Mouse (Mus musculus): Measurements from ENCODE around the gene Setd5. TPM values are rescaled to one million over a fixed set of nuclear protein-coding genes. Genes with fewer than 3 reads are reported as not detected.

Gene Setd5
- polyA plus RNA-seq, 1 experiment from 2014 or later = 77.2 TPM

DNA sequence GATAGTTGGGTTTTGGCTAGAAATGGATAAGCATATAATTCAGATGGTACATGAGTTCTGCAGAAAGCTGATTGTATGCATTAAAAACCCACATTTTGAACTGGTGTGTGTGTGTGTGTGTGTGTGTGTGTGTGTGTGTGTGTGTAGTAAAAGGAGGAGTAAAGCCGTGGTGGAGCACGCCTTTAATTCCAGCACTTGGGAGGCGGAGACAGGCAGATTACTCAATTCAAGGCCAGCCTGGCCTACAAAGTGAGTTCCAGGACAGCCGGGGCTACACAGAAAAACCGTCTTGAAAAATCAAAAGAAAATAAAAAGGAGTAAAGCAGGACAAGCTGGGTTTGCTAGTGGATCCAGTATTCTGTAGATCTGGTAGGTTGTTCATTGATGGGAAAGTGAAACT, 20.5 kb downstream of the Setd5 start:
- Histone ChIP-seq H3K9me3 (no peaks in the 10 kb centered on the region), H3K36me3 (no peaks in the 10 kb centered on the region), H3K27ac (no peak overlapping the region), H3K27me3 (no peaks in the 10 kb centered on the region), H3K4me1 (peaks cover 27% of the 10 kb centered on the region), H3K9ac (no peak overlapping the region), H3K4me2 (no peak overlapping the region), H3K4me3 (no peak overlapping the region)
- WGBS = 85% methylated on average over 5 of the region's 5 CpGs
- no peak for ATAC-seq (ENCODE audit: borderline replicate concordance, extremely low read depth, low FRiP score, low TSS enrichment)

DNA sequence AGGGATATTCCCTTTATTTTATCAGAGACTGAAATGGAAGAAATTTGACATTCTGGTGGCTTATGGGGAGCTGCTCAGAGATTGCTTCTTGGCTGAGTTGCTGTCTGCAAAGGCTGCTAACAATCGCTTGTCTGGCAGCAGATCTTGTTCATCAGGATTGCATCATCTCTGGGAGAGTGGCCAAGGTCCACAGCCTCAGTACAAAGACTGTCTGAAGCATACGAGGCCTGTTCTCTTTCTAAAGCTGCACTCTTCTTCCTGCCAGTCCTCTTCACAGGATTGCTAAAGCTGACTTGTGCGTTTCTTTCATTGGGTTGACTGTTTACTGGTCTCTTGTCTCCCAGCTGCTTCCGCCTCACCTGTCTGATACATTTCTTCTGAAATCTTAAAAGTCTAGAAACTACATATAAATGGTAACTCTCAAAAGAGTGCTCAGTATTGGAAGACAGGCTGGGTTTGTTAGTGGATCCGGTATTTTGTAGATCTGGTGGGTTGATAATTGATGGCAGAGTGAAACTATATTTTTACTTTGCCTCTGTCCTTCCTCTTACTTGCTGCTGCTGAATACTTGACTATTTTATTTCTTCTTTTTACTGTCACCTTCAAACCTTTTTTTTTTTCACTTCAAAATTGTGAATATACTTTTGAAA, 22.6 kb downstream of the Setd5 start:
- Histone ChIP-seq H3K9ac (no peak overlapping the region), H3K4me2 (no peak overlapping the region), H3K4me3 (no peak overlapping the region), H3K27me3 (no peaks in the 10 kb centered on the region), H3K4me1 (peaks cover 28% of the 10 kb centered on the region), H3K36me3 (peaks cover 3% of the 10 kb centered on the region; the same call in 1 of the 2 replicates), H3K27ac (peak overlapping the region; percentile 71), H3K9me3 (no peaks in the 10 kb centered on the region)
- 16% methylated on average over 5 of the region's 5 CpGs for WGBS
- ATAC-seq (ENCODE audit: borderline replicate concordance, extremely low read depth, low FRiP score, low TSS enrichment) = peak; percentile 95

DNA sequence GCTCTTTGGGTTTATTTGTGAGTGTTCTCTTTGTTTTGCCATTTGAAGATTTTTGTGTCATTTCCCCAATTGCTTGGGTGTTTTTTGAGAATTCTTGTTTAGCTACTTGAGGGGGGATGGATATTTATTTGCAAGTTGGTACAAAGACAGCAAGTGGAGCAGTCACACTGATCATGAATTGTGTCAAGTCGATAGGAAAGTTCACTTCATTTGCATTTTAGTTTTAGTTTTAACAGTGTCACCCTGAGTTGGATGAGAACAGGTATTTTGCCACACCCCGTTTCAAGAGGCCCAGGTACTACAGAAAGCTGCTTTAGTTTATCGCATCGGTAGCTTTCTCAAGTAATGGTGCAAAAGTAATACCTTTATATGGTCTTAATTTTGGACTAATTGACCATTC, 25.4 kb downstream of the Setd5 start:
- no peak overlapping the region for H3K4me2 ChIP-seq
- peaks cover 16% of the 10 kb centered on the region for H3K36me3 ChIP-seq
- H3K27ac ChIP-seq = no peak overlapping the region
- ATAC-seq (ENCODE audit: borderline replicate concordance, extremely low read depth, low FRiP score, low TSS enrichment) = no peak
- peaks cover 18% of the 10 kb centered on the region for H3K4me1 ChIP-seq
- H3K9me3 ChIP-seq = no peaks in the 10 kb centered on the region
- no peak overlapping the region for H3K9ac ChIP-seq
- 73% methylated on average over 4 of the region's 4 CpGs for WGBS
- no peak overlapping the region for H3K4me3 ChIP-seq
- no peaks in the 10 kb centered on the region for H3K27me3 ChIP-seq

DNA sequence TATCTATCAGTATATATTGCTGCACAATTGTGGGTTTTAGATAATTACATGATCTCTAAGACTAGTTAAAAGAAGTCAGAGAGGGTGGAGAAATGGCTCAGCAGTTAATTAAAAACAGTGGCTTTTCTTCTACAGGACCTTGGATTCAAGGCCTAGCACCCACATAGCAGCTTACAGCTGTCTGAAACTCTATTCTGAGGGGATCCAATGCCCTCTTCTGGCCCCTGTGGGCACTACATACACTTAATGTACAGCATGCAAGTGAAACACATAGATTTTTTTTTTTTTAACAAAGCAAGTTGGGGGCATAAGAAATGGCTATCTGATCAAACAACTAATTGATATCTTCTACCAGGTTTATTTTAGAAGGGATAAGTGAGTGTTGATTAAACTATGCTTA, 26.6 kb downstream of the Setd5 start:
- H3K4me3 ChIP-seq = no peak overlapping the region
- no peak overlapping the region for H3K27ac ChIP-seq
- H3K9ac ChIP-seq = no peak overlapping the region
- H3K4me1 ChIP-seq = peaks cover 15% of the 10 kb centered on the region; the same call in 1 of the 2 replicates
- H3K4me2 ChIP-seq = no peak overlapping the region
- 0 out of 2 replicates have a peak, but pooled peaks have one; percentile 52 for ATAC-seq (ENCODE audit: borderline replicate concordance, extremely low read depth, low FRiP score, low TSS enrichment)
- no peaks in the 10 kb centered on the region for H3K27me3 ChIP-seq
- H3K36me3 ChIP-seq = peaks cover 20% of the 10 kb centered on the region
- H3K9me3 ChIP-seq = no peaks in the 10 kb centered on the region

DNA sequence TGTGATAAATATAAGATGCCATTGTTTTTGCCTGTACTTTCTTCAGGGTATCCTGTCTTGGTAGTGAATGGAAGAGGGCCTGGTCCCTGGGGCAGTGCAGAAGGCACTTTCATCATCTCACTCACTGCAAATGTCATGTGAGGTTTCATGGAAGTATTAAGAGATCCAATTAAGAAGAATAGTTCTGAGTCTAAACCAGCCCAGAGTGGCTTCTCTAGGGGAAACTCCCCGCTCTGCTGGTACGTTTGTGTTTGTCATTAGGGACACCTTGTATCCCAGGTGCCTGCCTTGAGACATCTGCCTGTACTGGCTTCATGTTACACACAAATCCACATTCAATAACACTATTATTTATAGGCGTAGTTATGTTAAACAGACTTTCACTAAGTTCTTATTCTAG, 32.2 kb downstream of the Setd5 start:
- ATAC-seq (ENCODE audit: borderline replicate concordance, extremely low read depth, low FRiP score, low TSS enrichment) = no peak
- peaks cover 58% of the 10 kb centered on the region for H3K36me3 ChIP-seq
- no peaks in the 10 kb centered on the region for H3K27me3 ChIP-seq
- WGBS = 87% methylated on average over 3 of the region's 3 CpGs
- H3K4me1 ChIP-seq = no peaks in the 10 kb centered on the region
- no peak overlapping the region for H3K4me3 ChIP-seq
- no peak overlapping the region for H3K4me2 ChIP-seq
- no peak overlapping the region for H3K27ac ChIP-seq
- H3K9me3 ChIP-seq = no peaks in the 10 kb centered on the region
- H3K9ac ChIP-seq = no peak overlapping the region

DNA sequence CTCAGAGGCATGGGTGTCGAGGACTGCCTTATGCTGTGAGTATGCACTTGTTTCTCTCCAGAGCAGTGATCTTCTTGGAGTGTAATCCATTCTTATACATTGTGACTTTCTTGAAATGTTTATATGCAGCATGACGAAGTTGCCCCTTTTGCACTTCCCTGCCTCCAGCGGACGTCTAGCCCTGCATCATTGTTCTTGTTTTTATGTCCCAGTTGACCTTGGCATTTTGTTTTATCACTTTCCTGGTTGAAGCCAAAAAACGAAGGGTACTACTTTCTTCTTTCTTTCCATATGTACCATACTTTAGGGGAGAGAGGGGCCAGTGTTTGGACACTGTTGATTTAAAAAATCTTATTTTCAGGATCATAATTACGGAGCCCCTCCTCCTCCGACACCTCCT, 32.8 kb downstream of the Setd5 start:
- Histone ChIP-seq H3K9me3 (no peaks in the 10 kb centered on the region), H3K9ac (no peak overlapping the region), H3K27ac (no peak overlapping the region), H3K27me3 (no peaks in the 10 kb centered on the region), H3K4me2 (no peak overlapping the region), H3K4me1 (no peaks in the 10 kb centered on the region), H3K36me3 (peaks cover 62% of the 10 kb centered on the region), H3K4me3 (no peak overlapping the region)
- ATAC-seq (ENCODE audit: borderline replicate concordance, extremely low read depth, low FRiP score, low TSS enrichment) = no peak
- WGBS = 76% methylated on average over 7 of the region's 7 CpGs

DNA sequence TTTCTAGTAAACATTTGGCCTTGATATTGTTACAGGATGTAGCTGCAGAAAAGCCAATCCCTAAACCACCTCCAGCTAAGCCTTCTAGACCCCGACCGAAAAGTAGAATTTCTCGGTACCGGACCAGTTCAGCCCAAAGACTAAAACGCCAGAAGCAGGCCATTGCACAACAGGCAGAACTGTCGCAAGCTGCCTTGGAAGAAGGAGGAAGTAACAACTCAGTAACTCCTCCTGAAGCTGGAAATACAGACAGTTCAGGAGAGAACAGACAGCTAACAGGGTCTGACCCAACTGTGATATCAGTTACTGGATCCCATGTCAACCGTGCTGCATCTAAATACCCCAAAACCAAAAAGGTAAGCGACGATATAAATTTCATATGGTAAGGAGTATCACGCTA, 43.6 kb downstream of the Setd5 start:
- peaks cover 81% of the 10 kb centered on the region for H3K36me3 ChIP-seq
- H3K4me1 ChIP-seq = no peaks in the 10 kb centered on the region
- 94% methylated on average over 10 of the region's 10 CpGs for WGBS

DNA sequence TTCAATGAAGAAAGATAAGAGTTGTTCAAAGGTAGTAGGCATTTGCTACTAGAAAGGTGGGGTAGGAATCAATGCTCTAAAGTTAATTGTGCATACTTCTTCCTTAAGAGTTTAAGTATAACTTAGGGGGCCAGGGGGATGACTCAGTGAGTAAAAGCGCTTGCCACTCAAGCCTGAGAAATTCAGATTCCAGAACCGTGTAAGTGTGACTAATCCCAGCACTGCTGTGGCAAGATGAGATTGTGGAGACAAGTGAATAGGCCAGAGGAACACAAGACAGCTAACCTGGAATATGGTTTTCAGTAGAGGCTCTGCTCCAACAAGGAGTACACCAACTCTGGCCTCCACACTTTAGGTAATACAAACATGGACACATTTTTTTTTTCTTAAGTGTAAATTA, 56.2 kb downstream of the Setd5 start:
- H3K4me1 ChIP-seq = no peaks in the 10 kb centered on the region
- no peaks in the 10 kb centered on the region for H3K9me3 ChIP-seq
- H3K4me2 ChIP-seq = no peak overlapping the region
- no peak for ATAC-seq (ENCODE audit: borderline replicate concordance, extremely low read depth, low FRiP score, low TSS enrichment)
- no peaks in the 10 kb centered on the region for H3K27me3 ChIP-seq
- 77% methylated on average over 2 of the region's 2 CpGs for WGBS
- H3K27ac ChIP-seq = no peak overlapping the region
- peaks cover 56% of the 10 kb centered on the region for H3K36me3 ChIP-seq
- H3K9ac ChIP-seq = no peak overlapping the region
- H3K4me3 ChIP-seq = no peak overlapping the region

More for the DNA sequence above, 43.6 kb downstream of the Setd5 start:
- Histone ChIP-seq H3K9ac (no peak overlapping the region), H3K9me3 (no peaks in the 10 kb centered on the region), H3K4me3 (no peak overlapping the region), H3K27me3 (no peaks in the 10 kb centered on the region), H3K4me2 (no peak overlapping the region), H3K27ac (no peak overlapping the region)
- ATAC-seq (ENCODE audit: borderline replicate concordance, extremely low read depth, low FRiP score, low TSS enrichment) = no peak

DNA sequence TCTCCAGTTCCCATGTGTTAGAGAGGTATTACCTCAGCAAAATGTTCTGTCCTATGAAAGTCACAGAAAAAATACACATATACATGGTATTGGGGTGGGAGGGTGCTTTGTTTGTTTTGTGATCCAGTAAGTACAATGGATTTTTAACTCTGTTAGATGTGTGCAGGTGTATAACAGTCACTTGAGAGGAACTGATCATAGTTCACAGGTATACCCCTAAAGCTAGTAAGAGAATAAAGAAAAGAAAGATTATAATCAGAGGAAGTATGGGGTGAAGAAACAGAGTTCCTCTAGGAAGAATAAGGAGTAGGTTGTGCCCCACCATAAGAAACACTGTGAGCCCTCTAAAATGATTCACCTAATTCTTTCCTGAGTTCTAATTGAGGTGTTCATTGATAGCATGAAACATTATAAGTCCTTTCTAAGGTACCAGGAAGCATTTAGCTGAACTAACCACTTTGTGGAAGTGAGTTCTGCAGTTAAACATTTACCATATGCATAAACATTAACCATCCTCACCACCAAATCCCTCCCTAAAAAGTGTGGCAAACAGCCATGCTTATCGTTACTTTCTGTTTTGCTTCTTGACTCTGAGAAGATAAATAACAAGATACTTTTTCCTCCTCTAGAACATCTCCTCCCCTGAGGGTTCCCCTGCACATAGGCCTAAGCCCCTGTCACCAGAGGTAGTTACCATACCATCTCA, 64.4 kb downstream of the Setd5 start:
- no peak overlapping the region for H3K27ac ChIP-seq
- no peak for ATAC-seq (ENCODE audit: borderline replicate concordance, extremely low read depth, low FRiP score, low TSS enrichment)
- H3K4me3 ChIP-seq = no peak overlapping the region
- 58% methylated on average over 1 of the region's 1 CpGs for WGBS
- H3K4me2 ChIP-seq = no peak overlapping the region
- no peaks in the 10 kb centered on the region for H3K9me3 ChIP-seq
- H3K36me3 ChIP-seq = peaks cover 84% of the 10 kb centered on the region
- no peaks in the 10 kb centered on the region for H3K27me3 ChIP-seq
- no peaks in the 10 kb centered on the region for H3K4me1 ChIP-seq
- H3K9ac ChIP-seq = no peak overlapping the region

DNA sequence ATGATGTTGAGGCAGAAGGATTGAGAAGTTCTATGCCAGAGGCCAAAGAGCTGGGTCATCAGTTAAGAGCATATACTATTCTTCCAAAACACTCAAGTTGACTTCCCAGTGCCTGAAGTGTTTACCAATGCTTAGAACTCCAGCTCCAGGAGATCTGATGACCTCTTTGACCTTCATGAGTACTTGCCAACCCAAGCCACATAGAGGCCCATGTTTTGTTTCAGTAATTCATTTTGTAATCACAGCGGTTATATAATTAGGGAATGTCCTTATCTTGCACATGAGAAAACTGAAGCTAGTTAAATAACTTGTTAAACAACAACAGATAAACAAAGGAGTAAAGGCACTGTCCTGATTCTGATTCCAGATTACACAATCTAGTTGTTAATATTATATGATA, 67.6 kb downstream of the Setd5 start:
- Histone ChIP-seq H3K9me3 (no peaks in the 10 kb centered on the region), H3K36me3 (peaks cover 88% of the 10 kb centered on the region), H3K4me1 (no peaks in the 10 kb centered on the region), H3K9ac (no peak overlapping the region), H3K4me3 (no peak overlapping the region), H3K27me3 (no peaks in the 10 kb centered on the region), H3K27ac (no peak overlapping the region), H3K4me2 (no peak overlapping the region)
- ATAC-seq (ENCODE audit: borderline replicate concordance, extremely low read depth, low FRiP score, low TSS enrichment) = no peak
- 84% methylated on average over 1 of the region's 1 CpGs for WGBS

DNA sequence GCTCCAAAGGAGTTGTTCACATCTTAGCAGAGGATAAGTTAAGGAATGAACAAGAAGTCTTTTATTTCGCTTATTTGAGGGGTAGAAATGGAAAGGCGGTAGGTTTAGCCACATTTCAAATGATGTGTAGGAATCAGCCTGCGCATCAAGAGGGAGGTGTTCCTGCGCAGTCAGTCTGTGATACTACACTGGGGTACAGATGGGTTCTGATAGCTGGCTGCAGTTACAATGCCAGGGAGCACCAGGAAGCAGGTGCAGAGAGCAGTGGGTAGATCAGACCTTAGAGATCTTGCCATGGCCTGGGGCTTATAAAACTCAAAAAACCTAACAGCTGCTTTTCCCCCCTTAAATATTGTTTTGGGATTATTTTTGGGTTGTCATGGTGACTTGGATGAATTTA, 68.1 kb downstream of the Setd5 start:
- H3K9ac ChIP-seq = no peak overlapping the region
- no peaks in the 10 kb centered on the region for H3K9me3 ChIP-seq
- H3K4me3 ChIP-seq = no peak overlapping the region
- no peak overlapping the region for H3K27ac ChIP-seq
- no peak overlapping the region for H3K4me2 ChIP-seq
- 95% methylated on average over 4 of the region's 4 CpGs for WGBS
- peaks cover 89% of the 10 kb centered on the region for H3K36me3 ChIP-seq
- no peaks in the 10 kb centered on the region for H3K27me3 ChIP-seq
- no peaks in the 10 kb centered on the region for H3K4me1 ChIP-seq
- ATAC-seq (ENCODE audit: borderline replicate concordance, extremely low read depth, low FRiP score, low TSS enrichment) = no peak

DNA sequence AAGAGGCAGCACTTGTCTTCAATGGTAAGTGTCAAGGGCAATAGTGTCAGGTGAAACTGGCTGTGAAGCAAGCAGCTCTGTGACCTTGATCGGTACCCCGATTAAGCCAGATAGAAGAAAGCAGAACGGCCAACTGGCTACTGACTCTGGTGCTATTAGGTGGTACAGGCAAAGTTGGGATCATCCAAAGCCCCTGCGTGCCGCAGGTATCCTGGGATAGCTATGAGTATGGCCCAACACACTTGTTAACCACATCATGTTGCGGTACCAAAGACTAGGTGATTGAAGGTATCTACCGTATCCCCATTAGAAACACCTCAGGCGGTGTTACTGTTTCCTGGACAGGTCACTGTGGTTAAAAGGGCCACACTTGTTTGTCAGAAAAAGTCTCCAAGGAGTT, 76.9 kb downstream of the Setd5 start:
- 96% methylated on average over 8 of the region's 8 CpGs for WGBS
- H3K36me3 ChIP-seq = peaks cover 72% of the 10 kb centered on the region

More for the DNA sequence above, 76.9 kb downstream of the Setd5 start:
- Histone ChIP-seq H3K27ac (no peak overlapping the region), H3K9me3 (no peaks in the 10 kb centered on the region), H3K9ac (no peak overlapping the region), H3K4me1 (no peaks in the 10 kb centered on the region), H3K4me3 (no peak overlapping the region), H3K27me3 (no peaks in the 10 kb centered on the region), H3K4me2 (no peak overlapping the region)
- no peak for ATAC-seq (ENCODE audit: borderline replicate concordance, extremely low read depth, low FRiP score, low TSS enrichment)

All from lung, embryonic 15.5 days (tissue).